Mouse (Mus musculus): Measurements from ENCODE around the gene Iqgap3. TPM values are rescaled to one million over a fixed set of nuclear protein-coding genes. Genes with fewer than 3 reads are reported as not detected.

The Iqgap3 gene
- polyA plus RNA-seq, 1 experiment from 2014 or later, result 7.1 TPM

GRCm38 (mm10) chr3:88129006-88129405, 47.2 kb downstream of the Iqgap3 start:
- 59% methylated on average over 4 of the region's 4 CpGs for WGBS
- H3K27ac ChIP-seq (replicated peaks), result no peak overlapping the region

GRCm38 (mm10) chr3:88131071-88131470, 49.3 kb downstream of the Iqgap3 start:
- H3K27me3 ChIP-seq, result no peaks in the 10 kb centered on the region
- H3K4me1 ChIP-seq, result no peaks in the 10 kb centered on the region
- WGBS, result 93% methylated on average over 3 of the region's 3 CpGs

More at GRCm38 (mm10) chr3:88129006-88129405, 47.2 kb downstream of the Iqgap3 start:
- Histone ChIP-seq H3K4me1 (no peaks in the 10 kb centered on the region), H3K27me3 (no peaks in the 10 kb centered on the region), H3K9ac (replicated peaks) (no peak overlapping the region), H3K36me3 (no peaks in the 10 kb centered on the region), H3K4me2 (replicated peaks) (no peak overlapping the region), H3K9me3 (no peaks in the 10 kb centered on the region), H3K4me3 (no peak overlapping the region)
- ATAC-seq (replicated peaks), result no peak

GRCm38 (mm10) chr3:88132492-88132891, 50.7 kb downstream of the Iqgap3 start:
- Histone ChIP-seq H3K27me3 (no peaks in the 10 kb centered on the region), H3K9ac (replicated peaks) (no peak overlapping the region), H3K27ac (replicated peaks) (no peak overlapping the region), H3K9me3 (no peaks in the 10 kb centered on the region), H3K4me1 (peaks cover 2% of the 10 kb centered on the region), H3K4me3 (no peak overlapping the region), H3K36me3 (no peaks in the 10 kb centered on the region), H3K4me2 (replicated peaks) (no peak overlapping the region)
- no peak for ATAC-seq (replicated peaks)
- 71% methylated on average over 2 of the region's 2 CpGs for WGBS

More at GRCm38 (mm10) chr3:88131071-88131470, 49.3 kb downstream of the Iqgap3 start:
- Histone ChIP-seq H3K4me2 (replicated peaks) (no peak overlapping the region), H3K36me3 (no peaks in the 10 kb centered on the region), H3K9ac (replicated peaks) (no peak overlapping the region), H3K27ac (replicated peaks) (no peak overlapping the region), H3K4me3 (no peak overlapping the region), H3K9me3 (no peaks in the 10 kb centered on the region)
- ATAC-seq (replicated peaks), result no peak

- H3K27me3 ChIP-seq, result no peaks in the 10 kb centered on the region
- ATAC-seq (replicated peaks), result no peak
- no peak overlapping the region for H3K4me3 ChIP-seq
- H3K9me3 ChIP-seq, result no peaks in the 10 kb centered on the region
- H3K36me3 ChIP-seq, result no peaks in the 10 kb centered on the region
- H3K9ac ChIP-seq (replicated peaks), result no peak overlapping the region
- H3K4me1 ChIP-seq, result peaks cover 4% of the 10 kb centered on the region
- WGBS, result 49% methylated on average over 4 of the region's 4 CpGs
- no peak overlapping the region for H3K27ac ChIP-seq (replicated peaks)
- H3K4me2 ChIP-seq (replicated peaks), result no peak overlapping the region
These were observed 51.5 kb downstream of the Iqgap3 start for GRCm38 (mm10) chr3:88133187-88133771.

GRCm38 (mm10) chr3:88136346-88136745, 54.6 kb downstream of the Iqgap3 start:
- no peak overlapping the region for H3K4me2 ChIP-seq (replicated peaks)
- no peak overlapping the region for H3K4me3 ChIP-seq
- H3K9me3 ChIP-seq, result no peaks in the 10 kb centered on the region
- H3K9ac ChIP-seq (replicated peaks), result no peak overlapping the region
- H3K27ac ChIP-seq (replicated peaks), result no peak overlapping the region
- H3K36me3 ChIP-seq, result no peaks in the 10 kb centered on the region
- peaks cover 31% of the 10 kb centered on the region for H3K4me1 ChIP-seq
- 88% methylated on average over 9 of the region's 9 CpGs for WGBS
- ATAC-seq (replicated peaks), result no peak
- H3K27me3 ChIP-seq, result no peaks in the 10 kb centered on the region

GRCm38 (mm10) chr3:88136945-88137494, 55.2 kb downstream of the Iqgap3 start:
- 72% methylated on average over 4 of the region's 4 CpGs for WGBS
- no peak for ATAC-seq (replicated peaks)
- Histone ChIP-seq H3K4me1 (peaks cover 35% of the 10 kb centered on the region), H3K4me2 (replicated peaks) (no peak overlapping the region), H3K4me3 (no peak overlapping the region), H3K9ac (replicated peaks) (no peak overlapping the region), H3K36me3 (no peaks in the 10 kb centered on the region), H3K27me3 (no peaks in the 10 kb centered on the region), H3K9me3 (no peaks in the 10 kb centered on the region), H3K27ac (replicated peaks) (no peak overlapping the region)

GRCm38 (mm10) chr3:88137821-88138220, 56.0 kb downstream of the Iqgap3 start:
- H3K9me3 ChIP-seq, result no peaks in the 10 kb centered on the region
- H3K27ac ChIP-seq (replicated peaks), result peak overlapping the region; percentile 99
- peak overlapping the region; percentile 57 for H3K4me3 ChIP-seq
- H3K27me3 ChIP-seq, result no peaks in the 10 kb centered on the region
- no peak for ATAC-seq (replicated peaks)
- no peaks in the 10 kb centered on the region for H3K36me3 ChIP-seq
- peak overlapping the region; percentile 97 for H3K4me2 ChIP-seq (replicated peaks)
- H3K4me1 ChIP-seq, result peaks cover 36% of the 10 kb centered on the region
- H3K9ac ChIP-seq (replicated peaks), result peak overlapping the region; percentile 67
- 1% methylated on average over 3 of the region's 3 CpGs for WGBS

GRCm38 (mm10) chr3:88138336-88139242, 56.8 kb downstream of the Iqgap3 start:
- Histone ChIP-seq H3K4me2 (replicated peaks) (peak overlapping the region; percentile 97), H3K27me3 (no peaks in the 10 kb centered on the region), H3K4me3 (peak overlapping the region; percentile 57), H3K36me3 (no peaks in the 10 kb centered on the region), H3K9ac (replicated peaks) (peak overlapping the region; percentile 67), H3K27ac (replicated peaks) (peak overlapping the region; percentile 99), H3K4me1 (peaks cover 43% of the 10 kb centered on the region), H3K9me3 (no peaks in the 10 kb centered on the region)
- ATAC-seq (replicated peaks), result peak; percentile 77
- under 1% methylated on average over 32 of the region's 32 CpGs for WGBS

GRCm38 (mm10) chr3:88139243-88140177, 57.7 kb downstream of the Iqgap3 start:
- Histone ChIP-seq H3K27ac (replicated peaks) (peak overlapping the region; percentile 99), H3K4me1 (peaks cover 53% of the 10 kb centered on the region), H3K9me3 (no peaks in the 10 kb centered on the region), H3K9ac (replicated peaks) (peak overlapping the region; percentile 67), H3K4me2 (replicated peaks) (peak overlapping the region; percentile 97), H3K4me3 (peak overlapping the region; percentile 57), H3K36me3 (no peaks in the 10 kb centered on the region), H3K27me3 (no peaks in the 10 kb centered on the region)
- WGBS, result 17% methylated on average over 25 of the region's 25 CpGs
- no peak for ATAC-seq (replicated peaks)

- ATAC-seq (replicated peaks), result no peak
- Histone ChIP-seq H3K9me3 (no peaks in the 10 kb centered on the region), H3K4me2 (replicated peaks) (no peak overlapping the region), H3K27ac (replicated peaks) (peak overlapping the region; percentile 99), H3K36me3 (no peaks in the 10 kb centered on the region), H3K4me1 (peaks cover 61% of the 10 kb centered on the region), H3K27me3 (no peaks in the 10 kb centered on the region), H3K4me3 (no peak overlapping the region), H3K9ac (replicated peaks) (no peak overlapping the region)
- WGBS, result 34% methylated on average over 11 of the region's 11 CpGs
These were observed 58.6 kb downstream of the Iqgap3 start for GRCm38 (mm10) chr3:88140178-88140902.

GRCm38 (mm10) chr3:88140903-88141430, 59.2 kb downstream of the Iqgap3 start:
- no peak for ATAC-seq (replicated peaks)
- Histone ChIP-seq H3K9me3 (no peaks in the 10 kb centered on the region), H3K27me3 (no peaks in the 10 kb centered on the region), H3K27ac (replicated peaks) (peak overlapping the region; percentile 99), H3K9ac (replicated peaks) (no peak overlapping the region), H3K4me2 (replicated peaks) (no peak overlapping the region), H3K36me3 (no peaks in the 10 kb centered on the region), H3K4me3 (no peak overlapping the region), H3K4me1 (peaks cover 67% of the 10 kb centered on the region)
- 53% methylated on average over 6 of the region's 6 CpGs for WGBS

Data from forebrain, embryonic 15.5 days (tissue).